Mouse (Mus musculus): ENCODE measurements around the gene Shq1.

Gene Shq1

GRCm38 (mm10) chr6:100668858-100669257 lies 2.1 kb downstream of the Shq1 start:
- in situ Hi-C loops (cut with MboI, MseI): loop anchor here (5.0 kb wide), 1 partner anchor 208 kb away; no protein-coding TSS in a partner anchor

GRCm38 (mm10) chr6:100667644-100668043 lies 3.3 kb downstream of the Shq1 start:
- in situ Hi-C loops (cut with MboI, MseI): loop anchor here (5.0 kb wide), 1 partner anchor 210 kb away; no protein-coding TSS in a partner anchor

DNA sequence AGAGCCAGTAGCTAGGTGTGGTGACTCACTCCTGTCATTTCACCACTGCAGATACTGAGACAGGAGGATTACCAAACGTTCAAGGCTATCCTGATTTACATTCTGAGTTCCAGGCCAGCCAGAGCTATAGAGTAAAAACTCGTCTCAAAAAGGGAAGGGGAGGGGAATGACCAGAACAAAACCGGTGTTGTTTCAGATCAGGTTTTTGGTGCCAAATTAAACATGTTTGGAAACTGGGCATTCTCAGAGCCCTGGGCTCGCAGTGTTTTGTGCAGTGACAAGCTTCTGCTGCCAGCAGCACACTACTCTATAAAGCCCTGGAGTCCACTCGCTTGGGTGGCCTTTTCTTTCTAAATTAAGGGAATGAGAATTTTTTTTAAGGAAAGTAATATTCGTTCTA lies 8.7 kb downstream of the Shq1 start:
- in situ Hi-C loops (cut with MboI, MseI): no loop called here

GRCm38 (mm10) chr6:100660395-100660794 lies 10.6 kb downstream of the Shq1 start:
- in situ Hi-C loops (cut with MboI, MseI): no loop called here

GRCm38 (mm10) chr6:100652535-100652934 lies 18.4 kb downstream of the Shq1 start:
- in situ Hi-C loops (cut with MboI, MseI): no loop called here

DNA sequence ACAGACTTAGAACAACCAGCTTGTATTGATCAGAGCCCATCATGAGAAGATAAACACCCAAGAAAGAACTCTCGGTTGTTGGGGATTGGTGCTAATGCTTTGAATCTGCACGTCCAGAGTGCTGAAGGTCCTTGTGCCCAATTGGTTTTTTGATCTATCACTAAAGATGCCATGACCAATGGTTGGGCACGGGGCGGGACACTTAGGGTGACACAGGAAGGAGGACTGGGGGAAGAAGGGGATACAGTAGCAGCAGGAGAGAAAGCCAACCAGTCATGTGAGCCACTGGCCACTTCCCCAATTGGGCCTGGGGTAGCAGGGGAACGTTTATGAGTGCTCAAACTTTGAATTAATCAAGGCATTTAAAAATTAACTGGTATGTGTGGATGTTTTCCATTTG lies 23.8 kb downstream of the Shq1 start:
- in situ Hi-C loops (cut with MboI, MseI): no loop called here

DNA sequence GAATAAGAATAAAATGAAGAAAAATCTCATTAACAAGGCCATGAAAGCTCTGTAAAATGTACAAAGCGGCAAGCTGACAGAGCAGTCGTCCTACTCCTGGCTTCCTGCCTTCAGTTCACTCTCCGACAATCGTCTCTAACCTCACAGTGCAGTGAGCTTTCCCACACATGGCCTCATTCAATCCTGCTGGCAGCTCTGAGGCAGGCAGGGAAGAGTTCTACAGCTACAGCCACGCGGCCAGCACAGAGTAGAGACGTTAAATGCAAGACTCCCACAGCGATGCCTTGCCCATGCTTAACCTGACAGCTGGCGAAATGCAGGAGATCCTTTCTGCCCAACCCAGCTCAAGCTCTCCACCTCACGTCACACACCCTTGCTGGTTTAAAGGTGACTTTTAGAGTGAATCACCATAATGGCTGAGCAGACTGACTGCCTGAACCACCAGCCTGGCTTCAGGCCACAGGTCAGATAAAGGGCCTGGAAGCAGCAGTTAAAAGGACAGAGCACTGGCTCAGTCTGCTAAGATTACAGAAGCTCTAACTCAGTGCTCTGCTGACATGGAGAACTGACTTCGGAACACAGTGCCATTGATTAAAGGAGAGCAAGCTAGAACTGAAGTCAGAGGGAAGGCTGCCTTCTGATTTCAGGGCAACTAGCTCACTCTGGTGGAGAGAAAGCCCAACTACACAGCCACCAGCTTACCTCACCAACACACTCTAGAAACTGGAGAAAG lies 25.3 kb downstream of the Shq1 start:
- in situ Hi-C loops (cut with MboI, MseI): no loop called here

DNA sequence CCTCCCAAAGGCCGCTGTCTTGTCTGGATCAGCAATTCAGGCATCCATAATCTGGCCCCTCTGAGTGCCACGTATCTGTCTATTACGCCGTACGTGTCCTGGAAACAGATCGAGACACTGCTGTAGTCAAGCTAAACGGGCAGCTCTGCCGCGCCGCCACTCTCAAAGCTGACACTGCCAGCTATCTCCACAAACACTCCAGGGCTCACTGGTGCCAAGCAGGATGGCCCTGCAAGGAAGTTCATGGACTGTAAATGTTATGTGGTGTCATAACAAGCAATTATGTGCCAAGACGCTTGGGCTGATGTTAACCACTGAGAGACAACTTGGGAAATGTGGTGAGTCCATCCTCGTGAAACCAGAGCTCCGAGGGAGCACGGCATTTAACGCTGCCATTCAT lies 26.3 kb downstream of the Shq1 start:
- in situ Hi-C loops (cut with MboI, MseI): no loop called here

DNA sequence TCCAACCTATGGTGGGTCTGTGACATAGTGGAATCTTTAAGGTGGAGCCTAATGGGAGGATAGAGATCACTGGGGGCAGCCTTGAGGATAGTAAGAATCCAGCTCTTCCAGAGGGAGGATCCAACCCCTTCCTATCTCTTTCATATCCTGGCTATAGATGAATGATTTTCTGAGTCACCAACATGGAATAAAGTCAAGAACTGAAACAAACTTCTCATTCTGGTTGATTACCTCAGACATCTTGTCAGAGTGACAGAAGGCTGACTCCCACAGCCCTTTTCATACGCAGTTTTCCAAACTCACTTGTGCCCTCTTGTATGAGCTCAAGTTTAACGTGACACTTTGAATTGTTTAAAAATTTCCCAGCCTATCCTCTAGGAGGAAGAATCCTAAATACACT lies 28.2 kb downstream of the Shq1 start:
- in situ Hi-C loops (cut with MboI, MseI): no loop called here

- in situ Hi-C loops (cut with MboI, MseI): no loop called here
Observed at GRCm38 (mm10) chr6:100640591-100640990, 30.4 kb downstream of the Shq1 start.

DNA sequence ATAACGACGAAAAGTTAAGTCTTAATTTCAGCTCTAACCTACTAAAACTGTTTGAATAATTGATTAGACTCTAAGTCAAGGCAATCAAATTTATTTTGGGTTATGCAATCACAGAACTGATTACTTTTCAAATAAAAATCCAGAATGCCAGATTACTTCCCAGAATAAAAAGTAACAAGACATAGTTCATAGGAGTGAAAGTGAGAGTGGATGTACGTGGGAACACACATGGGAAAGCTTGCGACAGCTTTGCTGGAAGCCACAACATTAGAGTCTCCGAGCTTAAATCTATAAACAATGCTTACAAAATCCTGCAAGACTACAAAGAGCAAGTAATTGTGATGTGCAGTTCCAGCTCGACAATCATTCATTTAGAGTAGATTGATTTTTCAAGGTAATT lies 41.9 kb downstream of the Shq1 start:
- in situ Hi-C loops (cut with MboI, MseI): no loop called here

DNA sequence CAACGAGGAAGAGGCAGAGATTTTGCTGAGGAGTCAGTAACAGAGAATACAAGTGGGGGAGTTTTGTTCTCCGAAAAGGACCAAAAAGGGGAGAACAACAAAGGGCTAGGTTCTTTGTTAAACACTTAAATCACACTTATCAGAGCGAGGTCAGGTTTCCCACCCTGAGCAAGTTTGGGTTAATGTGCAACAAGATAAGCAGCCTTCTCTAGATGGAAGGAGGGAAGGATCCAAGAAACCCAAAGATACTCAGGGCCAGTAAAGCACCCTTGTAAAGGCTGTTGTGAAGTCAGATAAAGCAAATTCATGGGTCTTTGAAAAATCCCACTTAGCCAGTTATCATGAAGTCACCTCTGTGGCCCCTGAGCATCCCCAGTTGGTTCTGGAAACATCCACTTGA lies 42.7 kb downstream of the Shq1 start:
- in situ Hi-C loops (cut with MboI, MseI): no loop called here

- in situ Hi-C loops (cut with MboI, MseI): no loop called here
Observed at GRCm38 (mm10) chr6:100623922-100624321, 47.0 kb downstream of the Shq1 start.

GRCm38 (mm10) chr6:100622861-100623507 lies 48.0 kb downstream of the Shq1 start:
- in situ Hi-C loops (cut with MboI, MseI): no loop called here

DNA sequence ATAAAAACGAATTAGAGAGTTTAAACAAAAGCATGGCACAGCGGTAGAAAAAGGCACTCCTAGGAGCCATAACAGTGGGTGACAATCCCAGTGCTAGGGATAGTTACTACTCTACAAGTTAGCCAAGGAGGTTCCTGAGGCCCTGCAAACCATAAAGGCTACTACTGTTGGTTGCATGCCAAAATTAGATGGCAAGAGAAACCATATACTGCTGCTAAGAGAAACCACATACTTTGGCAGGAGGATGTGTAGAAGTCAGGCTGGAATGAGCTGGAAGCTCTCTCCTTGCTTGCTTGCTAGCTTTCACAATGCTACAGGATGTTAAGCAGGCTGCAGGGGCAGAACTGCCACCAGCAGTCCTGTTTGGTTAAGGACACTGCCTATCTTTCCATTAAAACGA lies 50.5 kb downstream of the Shq1 start:
- in situ Hi-C loops (cut with MboI, MseI): no loop called here

GRCm38 (mm10) chr6:100619309-100619708 lies 51.6 kb downstream of the Shq1 start:
- in situ Hi-C loops (cut with MboI, MseI): no loop called here

DNA sequence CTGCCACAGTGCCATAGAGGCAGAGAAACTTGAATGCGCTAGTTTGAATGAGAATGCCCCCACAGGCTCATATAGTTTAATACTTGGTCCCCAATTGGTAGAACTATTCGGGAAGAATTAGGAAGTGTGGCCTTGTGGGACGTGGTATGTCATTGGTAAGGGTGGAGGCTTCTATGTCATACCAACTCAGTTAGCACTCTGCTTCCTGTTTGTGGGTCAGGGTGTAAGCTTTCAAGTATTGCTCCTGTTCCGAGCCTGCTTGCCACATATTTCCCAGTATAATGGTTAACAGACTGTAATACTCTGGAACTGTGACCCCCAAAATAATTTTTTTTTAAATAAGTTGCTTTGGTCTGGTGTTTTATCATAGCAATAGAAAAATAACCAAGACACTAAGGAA lies 54.8 kb downstream of the Shq1 start:
- in situ Hi-C loops (cut with MboI, MseI): no loop called here

DNA sequence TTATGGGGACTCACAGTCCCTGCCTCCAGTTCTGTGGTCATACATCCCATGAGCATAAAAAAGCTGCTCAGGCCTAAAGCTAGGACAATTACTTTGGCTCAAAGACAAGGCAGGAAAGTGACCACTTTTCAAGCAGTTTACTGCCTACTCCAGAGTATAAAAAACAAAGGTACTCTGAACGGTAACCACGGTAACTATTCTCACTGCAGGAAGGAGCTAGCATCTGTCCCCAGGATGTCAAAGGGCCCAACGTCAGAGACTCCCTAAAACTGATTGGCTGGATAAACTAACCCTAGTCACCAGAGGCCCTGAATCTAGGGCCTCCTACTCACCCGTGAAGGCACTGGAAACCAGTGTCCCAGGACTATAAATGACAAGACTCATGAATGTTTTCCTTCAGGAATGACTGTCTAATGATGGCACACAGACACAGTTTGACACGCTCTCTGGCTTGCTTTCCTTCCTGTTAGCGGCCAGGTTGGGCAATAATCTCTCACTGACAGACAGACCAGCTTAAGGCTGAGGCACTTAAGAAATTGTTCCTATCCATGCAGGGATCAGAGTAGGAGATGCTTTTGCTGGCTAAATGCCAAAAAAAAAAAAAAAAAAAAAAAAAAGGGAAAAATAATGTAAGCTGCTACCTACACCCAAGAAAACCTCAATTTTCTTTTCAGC lies 57.2 kb downstream of the Shq1 start:
- in situ Hi-C loops (cut with MboI, MseI): loop anchor here (5.0 kb wide), 1 partner anchor 94 kb away; no protein-coding TSS in a partner anchor

DNA sequence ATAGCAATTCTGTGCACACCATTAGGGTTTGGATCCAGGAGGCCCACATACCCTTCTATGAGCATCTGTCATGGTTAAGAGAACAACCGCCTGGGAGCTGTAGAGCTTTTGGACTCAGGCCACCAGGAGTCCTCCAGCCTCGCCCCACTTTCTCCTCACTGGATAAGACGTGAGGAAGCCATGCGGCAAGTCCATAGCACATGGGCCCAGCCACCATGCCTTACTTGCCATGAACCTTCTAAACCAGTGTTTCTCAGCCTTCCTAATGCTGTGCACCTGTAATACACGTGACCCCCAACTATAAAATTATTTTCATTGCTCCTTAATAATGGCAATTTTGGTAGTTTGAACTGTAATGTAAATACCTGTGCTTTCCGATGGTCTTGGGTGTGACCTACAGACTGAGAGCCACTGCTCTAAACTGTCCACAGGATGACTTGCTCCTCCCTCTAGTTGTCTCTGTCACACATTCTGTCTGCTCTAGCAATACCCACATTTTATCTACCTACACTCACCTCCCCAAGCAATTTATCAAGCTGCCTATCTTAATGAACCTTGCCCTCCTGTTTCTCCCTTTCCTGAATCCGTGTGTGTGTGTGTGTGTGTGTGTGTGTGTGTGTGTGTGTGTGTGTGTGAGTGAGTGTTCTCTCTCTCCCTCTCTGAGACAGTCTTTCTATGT lies 59.9 kb downstream of the Shq1 start:
- in situ Hi-C loops (cut with MboI, MseI): loop anchor here (5.0 kb wide), 1 partner anchor 96 kb away; no protein-coding TSS in a partner anchor

DNA sequence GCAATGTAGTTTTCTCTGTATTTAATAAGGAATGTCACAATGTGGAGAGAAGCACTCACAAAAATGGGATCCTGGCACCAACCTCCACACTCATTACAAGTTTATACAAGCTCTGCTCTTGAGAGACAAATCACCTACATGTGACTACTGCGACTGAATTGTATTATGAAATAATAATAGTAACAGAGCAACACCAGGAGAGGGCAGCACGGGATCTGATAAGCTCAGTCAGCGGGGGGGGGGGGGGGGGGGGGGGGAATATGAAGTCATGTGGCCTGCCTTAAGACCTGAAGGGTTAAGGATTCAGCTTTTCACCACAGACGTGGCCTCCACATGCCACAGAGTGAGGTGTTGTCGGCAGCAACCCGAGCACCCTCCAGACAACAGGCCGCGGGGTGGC lies 60.8 kb downstream of the Shq1 start:
- in situ Hi-C loops (cut with MboI, MseI): loop anchor here (5.0 kb wide), 1 partner anchor 97 kb away; no protein-coding TSS in a partner anchor

- in situ Hi-C loops (cut with MboI, MseI): loop anchor here (10.0 kb wide), 1 partner anchor 266 kb away; no protein-coding TSS in a partner anchor
Observed at GRCm38 (mm10) chr6:100609256-100609655, 61.7 kb downstream of the Shq1 start.

- in situ Hi-C loops (cut with MboI, MseI): loop anchor here (10.0 kb wide), 1 partner anchor 266 kb away; no protein-coding TSS in a partner anchor
Observed at GRCm38 (mm10) chr6:100608429-100608828, 62.5 kb downstream of the Shq1 start.

Measured in regulatory T cell (primary cell).